Mouse (Mus musculus) liver, embryonic 14.5 days (tissue): ENCODE data around the gene Olfr1416.
A peak's percentile ranks its signal among the peaks of the same experiment; 100 is the strongest.

Experiments
- CTCF ChIP-seq: IDR thresholded peaks from 2 replicates; pipeline ENCODE4 v1.5.1; 2016; ENCODE audit warnings: antibody characterized with exemption, low read depth, control low read depth
- EP300 ChIP-seq: IDR thresholded peaks from 2 replicates; pipeline ENCODE4 v1.6.1; 2016; ENCODE audit warnings: antibody characterized with exemption, low read depth

DNA sequence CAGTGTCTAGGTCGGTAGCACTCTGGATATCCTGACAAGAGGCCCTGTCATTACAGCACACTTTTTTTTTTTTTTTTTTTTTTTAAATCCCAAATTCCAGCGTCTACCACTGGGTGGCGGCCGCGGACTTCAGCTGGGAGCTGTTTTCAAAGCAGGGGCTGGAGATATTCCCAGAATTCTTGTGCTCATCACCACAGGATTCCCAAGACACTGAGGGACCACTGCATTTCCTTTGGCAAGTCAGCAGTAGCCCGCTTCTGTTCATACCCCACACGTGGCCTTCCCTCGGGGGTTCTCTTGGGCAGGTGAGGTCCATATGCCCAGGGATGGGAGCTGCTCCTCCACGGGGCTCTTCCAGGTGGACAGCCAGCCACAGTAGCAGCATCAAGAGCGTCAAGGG is 36.5 kb upstream of the Olfr1416 start:
- TF ChIP-seq CTCF: peak; percentile 50
- no peak for TF ChIP-seq EP300
